Mouse (Mus musculus) lung, embryonic 15.5 days (tissue): ENCODE results near the gene Ninl. TPM values are rescaled to one million over a fixed set of nuclear protein-coding genes. Genes with fewer than 3 reads are reported as not detected.

Experiments
- ATAC-seq: fragments of 200-750 bp; cut with Nextera tagmentation; 2 replicates; pipeline ENCODE4 v1.8.0; 2017; ENCODE audit warnings: moderate number of reproducible peaks, borderline replicate concordance; ENCODE audit not compliant: low FRiP score, low TSS enrichment; ENCODE audit errors: extremely low read depth
- H3K27ac ChIP-seq: fragments of 300-500 bp; sonication (generic); 2 replicates; pipeline ENCODE4 v1.5.1; 2015; ENCODE audit warnings: moderate library complexity, mild to moderate bottlenecking, inconsistent platforms
- H3K27me3 ChIP-seq: fragments of 300-500 bp; sonication (generic); 2 replicates; pipeline ENCODE4 v1.6.1; 2015; ENCODE audit warnings: inconsistent platforms
- H3K36me3 ChIP-seq: fragments of 300-500 bp; sonication (generic); 2 replicates; pipeline ENCODE4 v1.6.1; 2015; ENCODE audit warnings: inconsistent platforms
- H3K4me1 ChIP-seq: fragments of 300-500 bp; sonication (generic); 2 replicates; pipeline ENCODE4 v1.6.1; 2015; ENCODE audit warnings: inconsistent platforms
- H3K4me2 ChIP-seq: fragments of 300-500 bp; sonication (generic); 2 replicates; pipeline ENCODE4 v1.6.1; 2015; ENCODE audit warnings: inconsistent platforms, mild to moderate bottlenecking, moderate library complexity
- H3K4me3 ChIP-seq: fragments of 300-500 bp; sonication (generic); 2 replicates; pipeline ENCODE4 v1.5.1; 2015; ENCODE audit warnings: mild to moderate bottlenecking, inconsistent platforms
- H3K9ac ChIP-seq: fragments of 300-500 bp; sonication (generic); 2 replicates; pipeline ENCODE4 v1.6.1; 2015; ENCODE audit warnings: inconsistent platforms
- H3K9me3 ChIP-seq: fragments of 300-500 bp; sonication (generic); 2 replicates; pipeline ENCODE4 v1.6.1; 2016; ENCODE audit warnings: inconsistent platforms
- WGBS: fragments of 180-500 bp; shearing (Covaris S2); methylation state at CpG from one replicate; pipeline ENCODE4 v1.1.7; 2015; 5-methylcytosine and 5-hydroxymethylcytosine counted together
- polyA plus RNA-seq: library from polyadenylated mRNA; unstranded; fragments of >200 nt; fragmentation: Nextera tagmentation; extraction: Ambion mirVana; gene quantifications from 2 replicates; pipeline ENCODE4 v1.2.1, GENCODE M21; 2015

Gene Ninl
- polyA plus RNA-seq, 1 experiment from 2014 or later, result 11.1 TPM

- Histone ChIP-seq H3K27ac (no peak overlapping the region), H3K9me3 (no peaks in the 10 kb centered on the region), H3K4me3 (no peak overlapping the region), H3K36me3 (peaks cover 4% of the 10 kb centered on the region; the same call in 1 of the 2 replicates), H3K4me1 (no peaks in the 10 kb centered on the region), H3K9ac (no peak overlapping the region), H3K4me2 (no peak overlapping the region), H3K27me3 (no peaks in the 10 kb centered on the region)
- ATAC-seq, result no peak
- WGBS, result 93% methylated on average over 7 of the region's 7 CpGs
Measured at GRCm38 (mm10) chr2:150971856-150972255, 67.3 kb downstream of the Ninl start.

GRCm38 (mm10) chr2:150969231-150969630 is 70.0 kb downstream of the Ninl start:
- no peaks in the 10 kb centered on the region for H3K4me1 ChIP-seq
- H3K36me3 ChIP-seq, result peaks cover 4% of the 10 kb centered on the region; the same call in 1 of the 2 replicates
- no peak overlapping the region for H3K4me2 ChIP-seq
- no peaks in the 10 kb centered on the region for H3K9me3 ChIP-seq
- no peak overlapping the region for H3K27ac ChIP-seq
- H3K27me3 ChIP-seq, result no peaks in the 10 kb centered on the region
- no peak overlapping the region for H3K9ac ChIP-seq
- WGBS, result 85% methylated on average over 2 of the region's 2 CpGs
- H3K4me3 ChIP-seq, result no peak overlapping the region
- ATAC-seq, result no peak

- Histone ChIP-seq H3K4me1 (no peaks in the 10 kb centered on the region), H3K9me3 (no peaks in the 10 kb centered on the region), H3K27me3 (no peaks in the 10 kb centered on the region), H3K27ac (no peak overlapping the region), H3K4me3 (no peak overlapping the region), H3K9ac (no peak overlapping the region), H3K4me2 (no peak overlapping the region), H3K36me3 (peaks cover 2% of the 10 kb centered on the region; the same call in 1 of the 2 replicates)
- no peak for ATAC-seq
- WGBS, result 87% methylated on average over 2 of the region's 2 CpGs
Measured at GRCm38 (mm10) chr2:150967491-150967890, 71.7 kb downstream of the Ninl start.

- H3K4me3 ChIP-seq, result no peak overlapping the region
- no peaks in the 10 kb centered on the region for H3K27me3 ChIP-seq
- H3K36me3 ChIP-seq, result 0 out of 2 replicates have a peak, but pooled peaks cover 3% of the 10 kb centered on the region
- no peak overlapping the region for H3K9ac ChIP-seq
- H3K4me1 ChIP-seq, result no peaks in the 10 kb centered on the region
- H3K27ac ChIP-seq, result no peak overlapping the region
- ATAC-seq, result no peak
- 90% methylated on average over 10 of the region's 10 CpGs for WGBS
- H3K9me3 ChIP-seq, result no peaks in the 10 kb centered on the region
- no peak overlapping the region for H3K4me2 ChIP-seq
Measured at GRCm38 (mm10) chr2:150965951-150966350, 73.2 kb downstream of the Ninl start.

- no peaks in the 10 kb centered on the region for H3K9me3 ChIP-seq
- H3K4me3 ChIP-seq, result no peak overlapping the region
- no peak overlapping the region for H3K27ac ChIP-seq
- no peak for ATAC-seq
- H3K9ac ChIP-seq, result no peak overlapping the region
- H3K36me3 ChIP-seq, result 0 out of 2 replicates have a peak, but pooled peaks cover 3% of the 10 kb centered on the region
- H3K4me1 ChIP-seq, result no peaks in the 10 kb centered on the region
- no peaks in the 10 kb centered on the region for H3K27me3 ChIP-seq
- H3K4me2 ChIP-seq, result no peak overlapping the region
- 77% methylated on average over 3 of the region's 3 CpGs for WGBS
Measured at GRCm38 (mm10) chr2:150964641-150965040, 74.5 kb downstream of the Ninl start.

- no peaks in the 10 kb centered on the region for H3K9me3 ChIP-seq
- H3K27ac ChIP-seq, result no peak overlapping the region
- no peak overlapping the region for H3K4me2 ChIP-seq
- no peak overlapping the region for H3K4me3 ChIP-seq
- 0 out of 2 replicates have a peak, but pooled peaks cover 3% of the 10 kb centered on the region for H3K36me3 ChIP-seq
- WGBS, result 88% methylated on average over 3 of the region's 3 CpGs
- ATAC-seq, result no peak
- H3K9ac ChIP-seq, result no peak overlapping the region
- H3K4me1 ChIP-seq, result no peaks in the 10 kb centered on the region
- no peaks in the 10 kb centered on the region for H3K27me3 ChIP-seq
Measured at GRCm38 (mm10) chr2:150963246-150963645, 75.9 kb downstream of the Ninl start.

GRCm38 (mm10) chr2:150959521-150959920 is 79.7 kb downstream of the Ninl start:
- 81% methylated on average over 10 of the region's 10 CpGs for WGBS
- H3K36me3 ChIP-seq, result peaks cover 6% of the 10 kb centered on the region
- no peak overlapping the region for H3K9ac ChIP-seq
- no peaks in the 10 kb centered on the region for H3K27me3 ChIP-seq
- no peak overlapping the region for H3K4me3 ChIP-seq
- no peak overlapping the region for H3K27ac ChIP-seq
- no peaks in the 10 kb centered on the region for H3K9me3 ChIP-seq
- H3K4me2 ChIP-seq, result no peak overlapping the region
- H3K4me1 ChIP-seq, result no peaks in the 10 kb centered on the region
- no peak for ATAC-seq

GRCm38 (mm10) chr2:150955859-150956258 is 83.3 kb downstream of the Ninl start:
- ATAC-seq, result no peak
- Histone ChIP-seq H3K27ac (no peak overlapping the region), H3K9me3 (no peaks in the 10 kb centered on the region), H3K4me3 (no peak overlapping the region), H3K27me3 (no peaks in the 10 kb centered on the region), H3K36me3 (peaks cover 11% of the 10 kb centered on the region), H3K4me1 (no peaks in the 10 kb centered on the region), H3K9ac (no peak overlapping the region), H3K4me2 (no peak overlapping the region)
- 60% methylated on average over 1 of the region's 1 CpGs for WGBS

- H3K27me3 ChIP-seq, result no peaks in the 10 kb centered on the region
- no peak overlapping the region for H3K4me2 ChIP-seq
- 86% methylated on average over 2 of the region's 2 CpGs for WGBS
- ATAC-seq, result no peak
- H3K9me3 ChIP-seq, result no peaks in the 10 kb centered on the region
- no peak overlapping the region for H3K9ac ChIP-seq
- no peaks in the 10 kb centered on the region for H3K4me1 ChIP-seq
- H3K27ac ChIP-seq, result no peak overlapping the region
- no peak overlapping the region for H3K4me3 ChIP-seq
- peaks cover 15% of the 10 kb centered on the region for H3K36me3 ChIP-seq
Measured at GRCm38 (mm10) chr2:150951201-150951600, 88.0 kb downstream of the Ninl start.

- no peak overlapping the region for H3K9ac ChIP-seq
- H3K36me3 ChIP-seq, result peaks cover 16% of the 10 kb centered on the region
- H3K4me3 ChIP-seq, result no peak overlapping the region
Measured at GRCm38 (mm10) chr2:150950056-150950455, 89.1 kb downstream of the Ninl start.

GRCm38 (mm10) chr2:150949652-150950051 is 89.5 kb downstream of the Ninl start:
- ATAC-seq, result no peak
- Histone ChIP-seq H3K9me3 (no peaks in the 10 kb centered on the region), H3K4me2 (no peak overlapping the region), H3K4me1 (no peaks in the 10 kb centered on the region), H3K27ac (no peak overlapping the region), H3K36me3 (peaks cover 20% of the 10 kb centered on the region), H3K4me3 (no peak overlapping the region), H3K27me3 (no peaks in the 10 kb centered on the region), H3K9ac (no peak overlapping the region)
- 81% methylated on average over 3 of the region's 3 CpGs for WGBS

More at GRCm38 (mm10) chr2:150950056-150950455, 89.1 kb downstream of the Ninl start:
- Histone ChIP-seq H3K27me3 (no peaks in the 10 kb centered on the region), H3K27ac (no peak overlapping the region), H3K4me1 (no peaks in the 10 kb centered on the region), H3K9me3 (no peaks in the 10 kb centered on the region), H3K4me2 (no peak overlapping the region)
- ATAC-seq, result no peak
- WGBS, result 85% methylated on average over 6 of the region's 6 CpGs

- no peak overlapping the region for H3K4me3 ChIP-seq
- H3K4me1 ChIP-seq, result no peaks in the 10 kb centered on the region
- peaks cover 21% of the 10 kb centered on the region for H3K36me3 ChIP-seq
- no peak overlapping the region for H3K9ac ChIP-seq
- no peak overlapping the region for H3K27ac ChIP-seq
- no peak overlapping the region for H3K4me2 ChIP-seq
- ATAC-seq, result no peak
- no peaks in the 10 kb centered on the region for H3K27me3 ChIP-seq
- H3K9me3 ChIP-seq, result no peaks in the 10 kb centered on the region
- 65% methylated on average over 5 of the region's 5 CpGs for WGBS
Measured at GRCm38 (mm10) chr2:150948786-150949185, 90.4 kb downstream of the Ninl start.
